Mouse (Mus musculus): ENCODE measurements around the gene Lpp. TPM values are rescaled to one million over a fixed set of nuclear protein-coding genes. Genes with fewer than 3 reads are reported as not detected.

Gene Lpp
- total and polyA plus RNA-seq, 3 experiments = not detected

- DNase-seq (ENCODE audit: low read depth, low spot score) = no peak
- Histone ChIP-seq H3K9ac (ENCODE audit: control insufficient read depth, low read depth, low read length, poor library complexity, severe bottlenecking) (no peak overlapping the region), H3K9me3 (replicated peaks; ENCODE audit: insufficient read depth, low read length) (no peaks in the 10 kb centered on the region), H3K4me1 (ENCODE audit: control insufficient read depth in 1 of 2, insufficient read depth in 2 of 2, low read length in 2 of 2) (no peaks in the 10 kb centered on the region), H3K27me3 (ENCODE audit: control insufficient read depth in 1 of 2, insufficient read depth in 2 of 2, low read length in 2 of 2) (no peaks in the 10 kb centered on the region), H3K79me2 (ENCODE audit: control insufficient read depth, insufficient read depth, low read length, poor library complexity) (no peaks in the 10 kb centered on the region), H3K36me3 (ENCODE audit: control insufficient read depth in 1 of 2, insufficient read depth in 2 of 2, low read length in 2 of 2) (no peaks in the 10 kb centered on the region), H3K4me3 (ENCODE audit: control insufficient read depth in 1 of 2, insufficient read depth in 1 of 2, low read depth in 2 of 2, low read length in 2 of 2) (no peak overlapping the region), H3K27ac (ENCODE audit: control insufficient read depth, low read depth, low read length) (no peak overlapping the region)
- no peak for TF ChIP-seq ZC3H11A (IDR thresholded peaks at IDR 0.05; ENCODE audit: low read depth, low read length)
- TF ChIP-seq RCOR1 (IDR thresholded peaks at IDR 0.05; ENCODE audit: low read depth, low read length) = no peak
- no peak for TF ChIP-seq GATA1 (IDR thresholded peaks at IDR 0.05; ENCODE audit: low read depth, low read length)
- TF ChIP-seq NELFE (IDR thresholded peaks at IDR 0.05; ENCODE audit: low read depth, low read length) = no peak
- no peak for TF ChIP-seq TBP (IDR thresholded peaks at IDR 0.05; ENCODE audit: low read depth, low read length)
- no peak for TF ChIP-seq TAL1 (IDR thresholded peaks at IDR 0.05; ENCODE audit: low read length)
- no peak for TF ChIP-seq USF2 (IDR thresholded peaks at IDR 0.05; ENCODE audit: borderline replicate concordance in 1 of 2, insufficient read depth in 1 of 2, low read depth in 1 of 2, low read length in 2 of 2)
Measured at GRCm38 (mm10) chr16:24740714-24741113, 347.4 kb downstream of the Lpp start.

GRCm38 (mm10) chr16:24749816-24750215 lies 356.5 kb downstream of the Lpp start:
- no peaks in the 10 kb centered on the region for H3K36me3 ChIP-seq (ENCODE audit: control insufficient read depth in 1 of 2, insufficient read depth in 2 of 2, low read length in 2 of 2)
- DNase-seq (ENCODE audit: low read depth, low spot score) = no peak
- H3K9me3 ChIP-seq (replicated peaks; ENCODE audit: insufficient read depth, low read length) = no peaks in the 10 kb centered on the region
- H3K27me3 ChIP-seq (ENCODE audit: control insufficient read depth in 1 of 2, insufficient read depth in 2 of 2, low read length in 2 of 2) = no peaks in the 10 kb centered on the region
- H3K27ac ChIP-seq (ENCODE audit: control insufficient read depth, low read depth, low read length) = no peak overlapping the region
- H3K9ac ChIP-seq (ENCODE audit: control insufficient read depth, low read depth, low read length, poor library complexity, severe bottlenecking) = no peak overlapping the region
- no peak overlapping the region for H3K4me3 ChIP-seq (ENCODE audit: control insufficient read depth in 1 of 2, insufficient read depth in 1 of 2, low read depth in 2 of 2, low read length in 2 of 2)
- no peak for TF ChIP-seq GATA1 (IDR thresholded peaks at IDR 0.05; ENCODE audit: low read depth, low read length)
- no peak for TF ChIP-seq GABPA (IDR thresholded peaks at IDR 0.05; ENCODE audit: low read depth, low read length)
- no peak for TF ChIP-seq NRF1 (IDR thresholded peaks at IDR 0.05; ENCODE audit: insufficient read depth, low read depth, low read length, poor library complexity, severe bottlenecking)
- no peak for TF ChIP-seq BHLHE40 (IDR thresholded peaks at IDR 0.05; ENCODE audit: borderline replicate concordance, low read depth, low read length)
- TF ChIP-seq ELF1 (IDR thresholded peaks at IDR 0.05; ENCODE audit: low read depth, low read length) = no peak
- TF ChIP-seq CHD2 (IDR thresholded peaks at IDR 0.05; ENCODE audit: low read length) = no peak
- TF ChIP-seq UBTF (IDR thresholded peaks at IDR 0.05; ENCODE audit: borderline replicate concordance, insufficient read depth, low read depth, low read length) = no peak
- no peak for TF ChIP-seq ZKSCAN1 (IDR thresholded peaks at IDR 0.05; ENCODE audit: low read depth, low read length)
- TF ChIP-seq ZNF384 (IDR thresholded peaks at IDR 0.05; ENCODE audit: low read depth, low read length) = no peak
- TF ChIP-seq RAD21 (IDR thresholded peaks at IDR 0.05; ENCODE audit: low read depth, low read length) = no peak
- no peak for TF ChIP-seq SIN3A (IDR thresholded peaks at IDR 0.05; ENCODE audit: low read length)
- no peak for TF ChIP-seq MYC (IDR thresholded peaks at IDR 0.05; ENCODE audit: low read depth, low read length)
- TF ChIP-seq TCF12 (IDR thresholded peaks at IDR 0.05; ENCODE audit: low read depth, low read length) = no peak
- TF ChIP-seq KAT2A (conservative IDR thresholded peaks at IDR 0.05; ENCODE audit: low read depth, low read length) = no peak
- H3K4me1 ChIP-seq (ENCODE audit: control insufficient read depth in 1 of 2, insufficient read depth in 2 of 2, low read length in 2 of 2) = no peaks in the 10 kb centered on the region
- no peaks in the 10 kb centered on the region for H3K79me2 ChIP-seq (ENCODE audit: control insufficient read depth, insufficient read depth, low read length, poor library complexity)
